Mouse (Mus musculus): ENCODE measurements around the gene Ptprm. TPM values are rescaled to one million over a fixed set of nuclear protein-coding genes. Genes with fewer than 3 reads are reported as not detected.

The Ptprm gene
- polyA plus RNA-seq, 1 experiment from 2014 or later, result 35.9 TPM

DNA sequence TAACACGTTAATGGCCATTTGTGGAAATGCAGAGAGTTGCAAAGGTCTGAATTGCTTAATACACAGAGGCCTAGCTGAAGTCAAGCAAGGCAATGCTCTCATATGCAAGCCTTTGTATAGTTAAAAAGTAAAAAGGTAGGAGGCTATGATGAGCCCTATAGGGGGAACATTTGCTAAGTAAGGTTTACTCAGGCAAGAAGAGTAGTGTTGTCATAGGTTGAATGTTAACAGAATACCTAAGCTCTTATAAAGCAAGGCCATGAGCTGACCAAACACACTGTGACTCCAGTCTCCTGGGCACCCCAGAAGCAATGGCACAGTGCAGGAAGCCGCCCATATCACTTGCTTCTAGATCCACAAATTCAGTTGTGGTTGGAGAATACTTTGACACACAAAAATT, 267.4 kb downstream of the Ptprm start:
- no peak for ATAC-seq

DNA sequence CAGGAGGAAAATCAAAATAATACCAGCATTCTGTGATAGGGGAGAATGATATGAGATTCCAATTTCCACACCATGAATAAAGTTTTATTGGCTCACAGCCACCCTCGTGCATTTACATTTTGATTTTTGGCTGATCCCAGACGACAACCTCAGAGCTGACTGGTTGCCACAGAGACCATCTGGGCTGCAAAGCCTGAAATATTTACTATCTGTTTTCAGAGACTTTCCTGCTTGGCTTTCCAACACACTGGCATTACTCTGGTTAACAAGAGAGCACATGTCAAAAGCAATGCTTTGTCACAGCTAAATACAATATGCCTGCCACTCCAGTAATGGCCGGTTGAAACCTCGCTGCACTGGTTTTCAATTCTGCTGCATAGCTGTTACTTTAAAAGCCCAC, 269.8 kb downstream of the Ptprm start:
- Histone ChIP-seq H3K36me3 (ENCODE audit: insufficient read depth, low read length) (no peaks in the 10 kb centered on the region), H3K4me2 (replicated peaks; ENCODE audit: low read depth, low read length) (no peak overlapping the region), H3K27me3 (replicated peaks; ENCODE audit: insufficient read depth, low read length) (no peaks in the 10 kb centered on the region), H3K9ac (replicated peaks; ENCODE audit: low read depth) (no peak overlapping the region), H3K4me3 (ENCODE audit: low read depth, low read length) (no peak overlapping the region), H3K9me3 (ENCODE audit: low read length) (no peaks in the 10 kb centered on the region), H3K27ac (ENCODE audit: low read length) (no peak overlapping the region), H3K4me1 (ENCODE audit: insufficient read depth, low read depth, low read length) (no peaks in the 10 kb centered on the region)
- WGBS, result 43% methylated on average over 4 of the region's 4 CpGs
- no peak for DNase-seq (ENCODE audit: low spot score)
- no peak for TF ChIP-seq CTCF (IDR thresholded peaks at IDR 0.05)
- no peak for TF ChIP-seq EP300 (IDR thresholded peaks at IDR 0.05)
- no peak for ATAC-seq

More for the DNA sequence above, 267.4 kb downstream of the Ptprm start:
- Histone ChIP-seq H3K4me2 (replicated peaks; ENCODE audit: low read depth, low read length) (no peak overlapping the region), H3K4me3 (ENCODE audit: low read depth, low read length) (no peak overlapping the region), H3K27ac (ENCODE audit: low read length) (no peak overlapping the region), H3K9me3 (ENCODE audit: low read length) (no peaks in the 10 kb centered on the region), H3K36me3 (ENCODE audit: insufficient read depth, low read length) (no peaks in the 10 kb centered on the region), H3K4me1 (ENCODE audit: insufficient read depth, low read depth, low read length) (no peaks in the 10 kb centered on the region), H3K27me3 (replicated peaks; ENCODE audit: insufficient read depth, low read length) (no peaks in the 10 kb centered on the region), H3K9ac (replicated peaks; ENCODE audit: low read depth) (no peak overlapping the region)
- WGBS, result 78% methylated on average over 2 of the region's 2 CpGs
- TF ChIP-seq EP300 (IDR thresholded peaks at IDR 0.05), result no peak
- TF ChIP-seq CTCF (IDR thresholded peaks at IDR 0.05), result no peak
- no peak for DNase-seq (ENCODE audit: low spot score)

DNA sequence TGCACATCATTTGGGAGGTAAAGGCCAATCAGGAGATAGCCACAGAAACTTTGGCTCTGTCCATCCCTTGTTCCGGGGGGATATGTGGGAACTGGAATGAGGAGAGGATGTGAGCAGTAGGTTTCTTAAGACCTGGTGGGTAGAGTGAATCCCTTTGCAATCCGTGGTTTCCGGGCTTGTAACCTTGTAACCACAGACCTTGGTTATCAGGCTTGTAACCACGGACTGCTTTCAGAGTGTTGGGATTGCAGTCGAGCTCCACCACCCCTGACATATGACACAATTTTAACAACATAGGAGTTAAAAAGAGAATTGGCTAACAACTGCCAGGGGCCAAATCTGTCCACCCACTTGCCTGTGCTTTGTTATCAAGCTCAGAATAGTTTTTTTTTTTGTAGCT, 270.2 kb downstream of the Ptprm start:
- H3K27ac ChIP-seq (ENCODE audit: low read length), result no peak overlapping the region
- no peak overlapping the region for H3K4me3 ChIP-seq (ENCODE audit: low read depth, low read length)
- ATAC-seq, result no peak
- no peaks in the 10 kb centered on the region for H3K4me1 ChIP-seq (ENCODE audit: insufficient read depth, low read depth, low read length)
- H3K36me3 ChIP-seq (ENCODE audit: insufficient read depth, low read length), result no peaks in the 10 kb centered on the region
- no peak overlapping the region for H3K9ac ChIP-seq (replicated peaks; ENCODE audit: low read depth)
- WGBS, result 53% methylated on average over 5 of the region's 5 CpGs
- no peaks in the 10 kb centered on the region for H3K27me3 ChIP-seq (replicated peaks; ENCODE audit: insufficient read depth, low read length)
- DNase-seq (ENCODE audit: low spot score), result no peak
- H3K4me2 ChIP-seq (replicated peaks; ENCODE audit: low read depth, low read length), result no peak overlapping the region
- no peaks in the 10 kb centered on the region for H3K9me3 ChIP-seq (ENCODE audit: low read length)
- TF ChIP-seq CTCF (IDR thresholded peaks at IDR 0.05) (no peak), EP300 (IDR thresholded peaks at IDR 0.05) (no peak)

DNA sequence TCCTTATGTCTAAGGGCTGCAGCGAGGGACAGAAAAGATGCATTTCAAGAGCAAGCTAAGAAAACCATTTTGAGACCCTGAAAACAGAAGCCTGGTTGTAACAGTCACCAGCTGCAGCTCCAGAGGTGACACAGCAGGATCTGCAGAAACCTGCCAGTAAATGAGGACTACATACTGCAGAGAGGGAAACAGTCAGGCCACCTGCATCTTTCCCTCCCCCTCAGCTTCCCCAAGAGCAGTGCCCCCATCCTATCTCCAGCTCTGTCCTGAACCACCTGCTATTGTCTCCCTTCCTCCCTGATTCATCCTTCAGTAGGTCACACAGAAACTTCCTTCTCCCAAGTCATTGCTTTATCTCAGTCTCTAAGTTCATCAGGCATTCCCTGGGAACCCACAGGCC, 274.7 kb downstream of the Ptprm start:
- no peaks in the 10 kb centered on the region for H3K27me3 ChIP-seq (replicated peaks; ENCODE audit: insufficient read depth, low read length)
- H3K4me2 ChIP-seq (replicated peaks; ENCODE audit: low read depth, low read length), result no peak overlapping the region
- 68% methylated on average over 1 of the region's 1 CpGs for WGBS
- DNase-seq (ENCODE audit: low spot score), result no peak
- no peak overlapping the region for H3K4me3 ChIP-seq (ENCODE audit: low read depth, low read length)
- TF ChIP-seq CTCF (IDR thresholded peaks at IDR 0.05) (no peak), EP300 (IDR thresholded peaks at IDR 0.05) (no peak)
- no peak for ATAC-seq
- no peaks in the 10 kb centered on the region for H3K4me1 ChIP-seq (ENCODE audit: insufficient read depth, low read depth, low read length)
- H3K27ac ChIP-seq (ENCODE audit: low read length), result no peak overlapping the region
- no peak overlapping the region for H3K9ac ChIP-seq (replicated peaks; ENCODE audit: low read depth)
- H3K36me3 ChIP-seq (ENCODE audit: insufficient read depth, low read length), result no peaks in the 10 kb centered on the region
- no peaks in the 10 kb centered on the region for H3K9me3 ChIP-seq (ENCODE audit: low read length)

DNA sequence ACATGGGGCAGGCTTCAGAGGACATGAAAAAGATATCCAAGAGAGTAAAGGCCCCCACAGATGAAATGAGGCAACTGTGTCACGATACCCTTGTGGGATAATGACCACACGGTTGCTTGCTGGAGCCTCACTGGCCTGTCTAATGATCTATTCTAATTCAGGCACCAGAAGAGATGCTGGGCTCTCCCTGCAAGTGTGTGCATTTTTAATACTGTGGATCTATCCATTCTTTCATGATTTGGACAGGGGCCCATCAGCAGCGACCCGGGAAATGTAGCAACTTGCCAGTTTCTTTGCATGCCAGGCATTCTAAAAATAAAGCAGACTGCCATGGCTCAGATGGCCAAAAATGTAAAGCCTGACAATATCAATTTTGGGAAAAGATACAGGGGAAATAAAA, 280.7 kb downstream of the Ptprm start:
- DNase-seq (ENCODE audit: low spot score), result no peak
- Histone ChIP-seq H3K4me1 (ENCODE audit: insufficient read depth, low read depth, low read length) (no peaks in the 10 kb centered on the region; the same call in 1 of the 2 replicates), H3K4me3 (ENCODE audit: low read depth, low read length) (no peak overlapping the region), H3K36me3 (ENCODE audit: insufficient read depth, low read length) (no peaks in the 10 kb centered on the region), H3K4me2 (replicated peaks; ENCODE audit: low read depth, low read length) (no peak overlapping the region), H3K9ac (replicated peaks; ENCODE audit: low read depth) (no peak overlapping the region), H3K27me3 (replicated peaks; ENCODE audit: insufficient read depth, low read length) (no peaks in the 10 kb centered on the region), H3K27ac (ENCODE audit: low read length) (no peak overlapping the region), H3K9me3 (ENCODE audit: low read length) (no peaks in the 10 kb centered on the region)
- no peak for ATAC-seq
- WGBS, result 61% methylated on average over 4 of the region's 4 CpGs
- TF ChIP-seq CTCF (IDR thresholded peaks at IDR 0.05) (no peak), EP300 (IDR thresholded peaks at IDR 0.05) (no peak)

DNA sequence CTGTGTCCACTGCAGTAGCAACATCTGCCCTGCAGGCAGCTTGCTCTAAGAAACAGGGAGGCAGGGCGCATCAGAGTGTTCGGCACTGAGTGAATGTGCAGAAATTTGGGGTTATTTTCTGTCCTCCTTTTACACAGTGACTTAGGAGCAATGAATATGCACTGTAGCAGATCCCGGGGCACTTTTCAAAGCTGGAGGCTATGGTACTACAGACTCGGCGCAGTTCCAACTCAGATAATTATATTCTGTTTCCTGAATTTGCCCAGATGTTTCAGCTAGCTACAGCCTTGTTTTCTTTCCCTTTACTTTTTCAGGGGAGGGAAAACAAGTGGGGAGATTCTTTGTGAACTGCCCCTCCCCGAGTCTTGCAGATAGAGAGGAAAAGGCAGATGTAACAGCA, 281.1 kb downstream of the Ptprm start:
- Histone ChIP-seq H3K36me3 (ENCODE audit: insufficient read depth, low read length) (no peaks in the 10 kb centered on the region), H3K4me2 (replicated peaks; ENCODE audit: low read depth, low read length) (no peak overlapping the region), H3K27ac (ENCODE audit: low read length) (no peak overlapping the region), H3K27me3 (replicated peaks; ENCODE audit: insufficient read depth, low read length) (no peaks in the 10 kb centered on the region), H3K4me3 (ENCODE audit: low read depth, low read length) (no peak overlapping the region), H3K4me1 (ENCODE audit: insufficient read depth, low read depth, low read length) (no peaks in the 10 kb centered on the region; the same call in 1 of the 2 replicates), H3K9ac (replicated peaks; ENCODE audit: low read depth) (no peak overlapping the region), H3K9me3 (ENCODE audit: low read length) (no peaks in the 10 kb centered on the region)
- DNase-seq (ENCODE audit: low spot score) (no peak), ATAC-seq (no peak)
- WGBS, result 65% methylated on average over 6 of the region's 6 CpGs
- no peak for TF ChIP-seq CTCF (IDR thresholded peaks at IDR 0.05)
